Comparison of ENCODE assay signal across 8 mouse cellular contexts in the genomic region with DNA sequence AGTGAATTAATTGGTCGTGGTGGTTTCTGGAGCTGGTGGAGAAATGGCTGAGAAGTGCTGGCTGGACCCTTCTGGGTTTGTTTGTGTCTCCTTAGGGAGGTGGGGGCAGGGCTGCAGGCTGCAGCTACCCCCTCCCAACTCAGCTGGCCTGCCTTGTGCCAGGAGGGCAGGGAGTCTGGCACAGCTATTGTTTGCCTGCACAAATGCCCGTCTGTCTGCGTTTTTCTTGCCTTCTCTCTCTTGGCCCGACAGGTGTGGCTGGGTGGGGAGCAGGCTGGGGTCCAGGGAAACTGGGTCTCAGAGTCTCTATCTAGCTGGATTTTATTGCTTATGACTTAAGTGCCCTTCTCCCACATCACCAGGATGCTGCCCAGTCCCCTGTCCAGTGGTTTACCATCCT. TPM values are rescaled to one million over a fixed set of nuclear protein-coding genes. Genes with fewer than 3 reads are reported as not detected.
A peak's percentile ranks its signal among the peaks of the same experiment; 100 is the strongest.
DNase-seq lines count a peak whose midpoint lies in the region; ATAC-seq and TF ChIP-seq lines count a peak whose summit lies in the region.

No protein-coding gene starts in this region.

- H3K27ac ChIP-seq in kidney, embryonic 14.5 days (ENCODE audit: low read depth, low read length) = peak overlapping the region; percentile 97
- H3K27ac ChIP-seq in heart, postnatal 0 days (ENCODE audit: low read depth) = peak overlapping the region; percentile 98
- peak overlapping the region; percentile 89 for H3K27ac ChIP-seq in macrophage

- peaks cover 89% of the 10 kb centered on the region for H3K79me2 ChIP-seq in macrophage (ENCODE audit: inconsistent target)

- H3K9me3 ChIP-seq in kidney, embryonic 14.5 days (ENCODE audit: control insufficient read depth, low read length) = no peaks in the 10 kb centered on the region
- no peaks in the 10 kb centered on the region for H3K9me3 ChIP-seq in heart, postnatal 0 days (replicated peaks; ENCODE audit: control insufficient read depth, low read length)

- no peak for TF ChIP-seq EP300 in heart, postnatal 0 days (IDR thresholded peaks at IDR 0.05; ENCODE audit: low read depth)

- H3K4me1 ChIP-seq in kidney, embryonic 14.5 days (ENCODE audit: control insufficient read depth, insufficient read depth, low read length) = peaks cover 48% of the 10 kb centered on the region
- peaks cover 63% of the 10 kb centered on the region for H3K4me1 ChIP-seq in heart, postnatal 0 days (ENCODE audit: control insufficient read depth, insufficient read depth)

- no peaks in the 10 kb centered on the region for H3K27me3 ChIP-seq in kidney, embryonic 14.5 days (ENCODE audit: control insufficient read depth, insufficient read depth, low read length)
- H3K27me3 ChIP-seq in heart, postnatal 0 days (ENCODE audit: control insufficient read depth, insufficient read depth, low read length) = no peaks in the 10 kb centered on the region

- TF ChIP-seq CTCF in heart, postnatal 0 days (IDR thresholded peaks at IDR 0.05; ENCODE audit: low read depth) = no peak

- DNase-seq in kidney, adult 8-10 months = no peak
- peak; percentile 89 for DNase-seq in cerebellum, adult 11-12 months
- no peak for DNase-seq in heart, postnatal 0 days (ENCODE audit: low spot score)
- DNase-seq in ovary, adult 18-20 months (ENCODE audit: low spot score) = no peak
- no peak for DNase-seq in urinary bladder, adult 18-20 months (ENCODE audit: low spot score in 2 of 2)
- DNase-seq in embryo, embryonic 10.5 days (ENCODE audit: low spot score) = no peak

- no peak for ATAC-seq in kidney, embryonic 14.5 days (ENCODE audit: low FRiP score, low TSS enrichment)
- ATAC-seq in heart, postnatal 0 days (ENCODE audit: insufficient read depth, low read depth) = no peak

- WGBS in kidney, embryonic 14.5 days = 15% methylated on average over 4 of the region's 4 CpGs
- WGBS in heart, postnatal 0 days = 44% methylated on average over 4 of the region's 4 CpGs
- 3% methylated on average over 4 of the region's 4 CpGs for WGBS in macrophage (ENCODE audit: missing documents)

- H3K4me2 ChIP-seq in kidney, embryonic 14.5 days (replicated peaks; ENCODE audit: low read depth, low read length) = peak overlapping the region; percentile 95
- H3K4me2 ChIP-seq in heart, postnatal 0 days (ENCODE audit: low read depth, low read length) = peak overlapping the region; percentile 74

- peak overlapping the region; percentile 86 for H3K9ac ChIP-seq in kidney, embryonic 14.5 days (ENCODE audit: low read depth, low read length)
- H3K9ac ChIP-seq in heart, postnatal 0 days (replicated peaks; ENCODE audit: low read depth, low read length) = peak overlapping the region; percentile 37; the same call in 1 of the 2 replicates

- H3K4me3 ChIP-seq in kidney, embryonic 14.5 days (ENCODE audit: low read length) = peak overlapping the region; percentile 67
- H3K4me3 ChIP-seq in heart, postnatal 0 days (ENCODE audit: low read depth, low read length) = peak overlapping the region; percentile 80
- H3K4me3 ChIP-seq in macrophage (ENCODE audit: inconsistent target) = peak overlapping the region; percentile 84; the same call in 1 of the 2 replicates

- peaks cover 11% of the 10 kb centered on the region; the same call in 1 of the 2 replicates for H3K36me3 ChIP-seq in kidney, embryonic 14.5 days (ENCODE audit: control insufficient read depth, insufficient read depth, low read length)
- peaks cover 8% of the 10 kb centered on the region for H3K36me3 ChIP-seq in heart, postnatal 0 days (replicated peaks; ENCODE audit: control insufficient read depth, insufficient read depth, low read length)
- peaks cover 8% of the 10 kb centered on the region; the same call in 1 of the 2 replicates for H3K36me3 ChIP-seq in macrophage (ENCODE audit: inconsistent target)

RNA-seq across cellular contexts. Expression of a gene that starts 18.6 kb away (rescaled TPM):
- polyA plus RNA-seq in kidney, embryonic 14.5 days (2014; fragmentation: Nextera tagmentation; extraction: Ambion mirVana) = 110 and 127 TPM in 2 replicates
- total RNA-seq in heart, postnatal 0 days (2014; rRNA removed; ENCODE audit: low replicate concordance) = 81.1 and 146 TPM in 2 replicates
- 52.2 and 56.1 TPM in 2 replicates for polyA plus RNA-seq in heart, postnatal 0 days (2015; fragmentation: Nextera tagmentation; extraction: Ambion mirVana)
- 100 to 1,000 TPM; 401 to 771 (median 585) TPM for total RNA-seq in macrophage (2018; cell fraction: chromatin; rRNA removed)
- 100 to 1,000 TPM; 114 to 210 (median 154) TPM for total RNA-seq in macrophage (2018; cell fraction: cytosol; rRNA removed)
- 100 to 1,000 TPM; 216 to 483 (median 324) TPM for total RNA-seq in macrophage (2018; cell fraction: nucleus; rRNA removed)
- 83.0 to 111 TPM (median 86.2 TPM) in 3 replicates for polyA plus RNA-seq in macrophage (2018)

RNA-seq across cellular contexts. Expression of a gene that starts 28.6 kb away (rescaled TPM):
- not detected in 2 replicates for polyA plus RNA-seq in kidney, embryonic 14.5 days (2014; fragmentation: Nextera tagmentation; extraction: Ambion mirVana)
- not detected in 2 replicates for total RNA-seq in heart, postnatal 0 days (2014; rRNA removed; ENCODE audit: low replicate concordance)
- not detected in 2 replicates for polyA plus RNA-seq in heart, postnatal 0 days (2015; fragmentation: Nextera tagmentation; extraction: Ambion mirVana)
- total RNA-seq in macrophage (2018; cell fraction: chromatin; rRNA removed) = not detected
- not detected for total RNA-seq in macrophage (2018; cell fraction: cytosol; rRNA removed)
- total RNA-seq in macrophage (2018; cell fraction: nucleus; rRNA removed) = not detected
- polyA plus RNA-seq in macrophage (2018) = not detected in 3 replicates

RNA-seq across cellular contexts. Expression of a gene that starts 48.6 kb away (rescaled TPM):
- 260 and 303 TPM in 2 replicates for polyA plus RNA-seq in kidney, embryonic 14.5 days (2014; fragmentation: Nextera tagmentation; extraction: Ambion mirVana)
- total RNA-seq in heart, postnatal 0 days (2014; rRNA removed; ENCODE audit: low replicate concordance) = 246 and 286 TPM in 2 replicates
- polyA plus RNA-seq in heart, postnatal 0 days (2015; fragmentation: Nextera tagmentation; extraction: Ambion mirVana) = 144 and 146 TPM in 2 replicates
- total RNA-seq in macrophage (2018; cell fraction: chromatin; rRNA removed) = 10 to 100 TPM in 24 of 26 experiments, 1 to 10 TPM in 2; 6.9 to 42.1 (median 15.7) TPM
- total RNA-seq in macrophage (2018; cell fraction: cytosol; rRNA removed) = 100 to 1,000 TPM in 20 of 26 experiments, 10 to 100 TPM in 6; 79.8 to 136 (median 115) TPM
- 100 to 1,000 TPM in 1 of 26 experiments, 10 to 100 TPM in 25; 23.5 to 102 (median 68.8) TPM for total RNA-seq in macrophage (2018; cell fraction: nucleus; rRNA removed)
- polyA plus RNA-seq in macrophage (2018) = 108 to 122 TPM (median 113 TPM) in 3 replicates
